Mouse (Mus musculus): ENCODE measurements around the gene Cdh24. TPM values are rescaled to one million over a fixed set of nuclear protein-coding genes. Genes with fewer than 3 reads are reported as not detected.

Gene Cdh24
- polyA plus RNA-seq, 1 experiment from 2014 or later = 5.1 TPM

DNA sequence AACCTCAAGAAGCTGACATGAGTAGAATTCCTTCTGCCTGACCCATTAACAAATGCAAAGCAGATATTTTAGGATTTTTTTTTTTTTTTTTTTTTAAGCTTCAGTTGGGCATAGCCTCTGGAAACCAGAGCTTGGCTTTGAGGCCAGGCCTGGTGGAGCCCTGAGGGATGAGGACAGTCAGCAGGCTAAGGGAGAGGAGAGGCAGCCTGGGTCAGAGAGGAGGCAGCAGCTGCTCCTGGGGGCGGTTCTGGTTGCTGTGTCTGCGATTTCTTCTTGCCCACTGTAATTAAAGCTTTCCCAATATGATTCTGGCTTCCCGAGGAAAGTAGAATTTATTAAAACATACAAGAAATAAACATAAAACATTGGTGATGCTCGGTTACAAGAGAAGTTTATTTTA lies 31.9 kb downstream of the Cdh24 start:
- H3K27me3 ChIP-seq (ENCODE audit: control insufficient read depth, insufficient read depth, low read length) = no peaks in the 10 kb centered on the region
- H3K4me2 ChIP-seq (replicated peaks; ENCODE audit: low read depth, low read length) = no peak overlapping the region
- 52% methylated on average over 4 of the region's 4 CpGs for WGBS
- no peak for ATAC-seq (ENCODE audit: insufficient number of reproducible peaks, insufficient read depth, low FRiP score, low read depth)
- peaks cover 6% of the 10 kb centered on the region for H3K36me3 ChIP-seq (ENCODE audit: control insufficient read depth, insufficient read depth, low read length)
- H3K4me3 ChIP-seq (ENCODE audit: low read depth, low read length) = no peak overlapping the region
- peaks cover 11% of the 10 kb centered on the region; the same call in 1 of the 2 replicates for H3K4me1 ChIP-seq (ENCODE audit: control insufficient read depth, insufficient read depth, low read length)
- H3K27ac ChIP-seq (ENCODE audit: low read length) = no peak overlapping the region
- H3K9me3 ChIP-seq (ENCODE audit: control insufficient read depth, low read depth, low read length) = no peaks in the 10 kb centered on the region
- H3K9ac ChIP-seq (replicated peaks; ENCODE audit: low read depth, low read length) = no peak overlapping the region

DNA sequence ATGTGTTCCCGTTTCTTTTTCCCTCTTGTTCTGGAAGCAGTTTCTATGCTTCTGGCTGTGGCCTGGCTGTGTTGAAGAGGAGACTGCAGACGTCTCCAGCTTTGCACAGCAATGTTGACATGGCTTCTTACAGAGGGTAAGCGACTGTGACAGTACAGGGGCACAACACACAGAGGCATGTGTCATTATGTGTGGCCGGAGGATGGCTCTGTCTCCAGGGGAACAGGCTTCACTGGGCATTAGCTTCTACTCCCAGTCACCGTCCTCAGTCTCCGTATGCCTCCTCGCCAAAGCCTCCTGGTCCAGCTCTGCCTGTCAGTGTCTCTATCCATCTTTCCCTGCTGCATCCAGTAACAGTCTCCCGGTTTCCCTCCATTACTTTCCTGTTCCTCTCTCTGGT lies 33.9 kb downstream of the Cdh24 start:
- Histone ChIP-seq H3K4me1 (ENCODE audit: control insufficient read depth, insufficient read depth, low read length) (peaks cover 18% of the 10 kb centered on the region; the same call in 1 of the 2 replicates), H3K4me3 (ENCODE audit: low read depth, low read length) (no peak overlapping the region), H3K27ac (ENCODE audit: low read length) (0 out of 2 replicates have a peak overlapping the region, but pooled peaks have one; percentile 48), H3K27me3 (ENCODE audit: control insufficient read depth, insufficient read depth, low read length) (no peaks in the 10 kb centered on the region), H3K36me3 (ENCODE audit: control insufficient read depth, insufficient read depth, low read length) (no peaks in the 10 kb centered on the region; the same call in 1 of the 2 replicates), H3K9me3 (ENCODE audit: control insufficient read depth, low read depth, low read length) (no peaks in the 10 kb centered on the region), H3K9ac (replicated peaks; ENCODE audit: low read depth, low read length) (no peak overlapping the region), H3K4me2 (replicated peaks; ENCODE audit: low read depth, low read length) (no peak overlapping the region)
- no peak for ATAC-seq (ENCODE audit: insufficient number of reproducible peaks, insufficient read depth, low FRiP score, low read depth)
- WGBS = 42% methylated on average over 8 of the region's 8 CpGs

DNA sequence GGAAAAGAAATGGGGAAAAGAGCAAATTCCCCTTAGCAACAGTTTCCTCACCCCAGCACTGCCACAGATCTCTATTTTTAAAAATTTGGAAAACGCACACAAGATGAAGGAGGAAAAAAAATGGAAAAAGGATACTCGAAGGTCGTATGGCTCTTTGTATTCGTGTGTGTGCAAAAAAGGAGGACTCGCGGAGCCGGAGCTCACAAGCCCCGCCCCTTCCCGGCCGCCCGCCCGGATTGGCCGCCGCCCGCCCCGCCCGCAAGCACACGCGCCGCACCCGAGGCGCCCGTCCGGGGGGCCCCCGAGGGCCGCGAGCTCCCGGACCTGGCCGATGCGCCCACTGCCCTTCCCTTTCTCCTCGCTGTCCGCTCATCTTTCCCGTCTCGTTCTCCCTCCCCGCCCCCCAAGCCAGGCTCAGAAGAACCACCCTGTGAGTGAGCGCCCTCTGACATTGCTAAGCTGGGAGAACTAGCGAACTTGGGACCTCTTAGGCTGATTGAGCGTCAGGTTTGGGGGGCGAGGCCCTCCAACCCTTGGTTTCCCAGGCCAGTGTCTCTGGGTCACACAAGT lies 35.3 kb downstream of the Cdh24 start, which contains the start of gene 4931414P19Rik:
TSS of gene 4931414P19Rik (minus strand) at position 242 of the 570 bp plus-strand sequence.
- H3K27me3 ChIP-seq (ENCODE audit: control insufficient read depth, insufficient read depth, low read length) = no peaks in the 10 kb centered on the region
- ATAC-seq (ENCODE audit: insufficient number of reproducible peaks, insufficient read depth, low FRiP score, low read depth) = peak; percentile 63
- H3K4me3 ChIP-seq (ENCODE audit: low read depth, low read length) = peak within 1 kb of the TSS; percentile 50
- peaks cover 18% of the 10 kb centered on the region; the same call in 1 of the 2 replicates for H3K4me1 ChIP-seq (ENCODE audit: control insufficient read depth, insufficient read depth, low read length)
- H3K9ac ChIP-seq (replicated peaks; ENCODE audit: low read depth, low read length) = peak within 1 kb of the TSS; percentile 36; the same call in 1 of the 2 replicates
- peak within 1 kb of the TSS; percentile 67 for H3K4me2 ChIP-seq (replicated peaks; ENCODE audit: low read depth, low read length)
- no peaks in the 10 kb centered on the region for H3K9me3 ChIP-seq (ENCODE audit: control insufficient read depth, low read depth, low read length)
- WGBS = under 1% methylated on average over 38 of the region's 39 CpGs
- peak within 1 kb of the TSS; percentile 76; the same call in 1 of the 2 replicates for H3K27ac ChIP-seq (ENCODE audit: low read length)
- no peaks in the 10 kb centered on the region for H3K36me3 ChIP-seq (ENCODE audit: control insufficient read depth, insufficient read depth, low read length)

DNA sequence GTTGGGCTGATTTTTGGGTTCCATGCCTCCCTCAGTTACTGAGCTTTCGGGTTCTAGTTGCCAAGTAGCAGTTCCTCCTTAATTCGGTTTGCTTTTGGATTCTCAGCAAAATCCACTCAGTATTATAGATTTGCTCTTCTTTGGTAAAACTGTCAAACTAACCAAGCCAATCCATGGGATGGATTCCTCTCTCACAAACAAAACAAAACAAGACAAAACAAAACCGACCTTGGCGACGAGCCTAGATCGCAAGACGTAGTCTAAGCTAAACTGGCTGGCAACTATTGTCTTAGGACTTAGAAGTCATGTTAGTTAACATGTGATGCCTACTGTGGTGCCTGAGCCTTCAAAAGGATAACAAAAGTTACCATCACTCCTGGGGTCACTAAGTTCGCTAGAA lies 37.5 kb downstream of the Cdh24 start:
- Histone ChIP-seq H3K36me3 (ENCODE audit: control insufficient read depth, insufficient read depth, low read length) (no peaks in the 10 kb centered on the region; the same call in 1 of the 2 replicates), H3K4me1 (ENCODE audit: control insufficient read depth, insufficient read depth, low read length) (peaks cover 18% of the 10 kb centered on the region; the same call in 1 of the 2 replicates), H3K9ac (replicated peaks; ENCODE audit: low read depth, low read length) (no peak overlapping the region), H3K27me3 (ENCODE audit: control insufficient read depth, insufficient read depth, low read length) (no peaks in the 10 kb centered on the region), H3K9me3 (ENCODE audit: control insufficient read depth, low read depth, low read length) (no peaks in the 10 kb centered on the region), H3K4me3 (ENCODE audit: low read depth, low read length) (peak overlapping the region; percentile 52), H3K4me2 (replicated peaks; ENCODE audit: low read depth, low read length) (peak overlapping the region; percentile 45), H3K27ac (ENCODE audit: low read length) (peak overlapping the region; percentile 76)
- 84% methylated on average over 8 of the region's 8 CpGs for WGBS
- ATAC-seq (ENCODE audit: insufficient number of reproducible peaks, insufficient read depth, low FRiP score, low read depth) = no peak

DNA sequence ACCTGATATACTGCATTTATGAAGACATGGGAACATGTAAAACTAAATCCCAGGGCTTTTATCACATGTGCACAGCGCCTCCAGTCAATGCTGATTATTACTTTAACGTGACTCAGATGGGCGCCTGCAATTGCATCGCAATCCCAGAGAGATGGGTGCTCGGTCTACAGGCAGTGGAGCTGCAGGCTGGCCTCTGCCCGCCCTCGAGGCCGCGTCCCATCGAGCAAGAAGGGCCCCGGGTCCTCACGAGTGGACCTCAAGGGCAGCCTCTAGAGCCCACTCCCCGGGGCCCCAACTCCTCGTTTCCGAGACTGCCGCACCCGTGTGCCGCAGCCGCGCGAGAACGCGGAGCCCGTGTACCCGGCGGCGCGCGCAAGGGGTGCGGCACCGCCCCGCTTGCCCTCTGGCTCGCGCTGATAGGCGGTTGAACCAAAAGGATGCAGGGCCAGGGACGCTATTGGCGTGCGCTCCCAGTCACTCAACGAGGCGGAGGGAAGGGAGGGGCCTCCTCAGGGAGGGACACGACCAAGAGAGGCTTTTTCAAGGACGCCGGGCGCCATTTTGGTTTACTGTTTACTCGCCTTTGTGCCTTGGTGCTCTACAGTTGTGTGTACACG lies 38.0 kb downstream of the Cdh24 start:
- Histone ChIP-seq H3K36me3 (ENCODE audit: control insufficient read depth, insufficient read depth, low read length) (no peaks in the 10 kb centered on the region; the same call in 1 of the 2 replicates), H3K4me3 (ENCODE audit: low read depth, low read length) (peak overlapping the region; percentile 52), H3K4me2 (replicated peaks; ENCODE audit: low read depth, low read length) (peak overlapping the region; percentile 45), H3K9me3 (ENCODE audit: control insufficient read depth, low read depth, low read length) (no peaks in the 10 kb centered on the region), H3K27ac (ENCODE audit: low read length) (peak overlapping the region; percentile 89), H3K4me1 (ENCODE audit: control insufficient read depth, insufficient read depth, low read length) (peaks cover 18% of the 10 kb centered on the region; the same call in 1 of the 2 replicates), H3K27me3 (ENCODE audit: control insufficient read depth, insufficient read depth, low read length) (no peaks in the 10 kb centered on the region), H3K9ac (replicated peaks; ENCODE audit: low read depth, low read length) (peak overlapping the region; percentile 47; the same call in 1 of the 2 replicates)
- peak; percentile 99 for ATAC-seq (ENCODE audit: insufficient number of reproducible peaks, insufficient read depth, low FRiP score, low read depth)
- under 1% methylated on average over 46 of the region's 46 CpGs for WGBS

DNA sequence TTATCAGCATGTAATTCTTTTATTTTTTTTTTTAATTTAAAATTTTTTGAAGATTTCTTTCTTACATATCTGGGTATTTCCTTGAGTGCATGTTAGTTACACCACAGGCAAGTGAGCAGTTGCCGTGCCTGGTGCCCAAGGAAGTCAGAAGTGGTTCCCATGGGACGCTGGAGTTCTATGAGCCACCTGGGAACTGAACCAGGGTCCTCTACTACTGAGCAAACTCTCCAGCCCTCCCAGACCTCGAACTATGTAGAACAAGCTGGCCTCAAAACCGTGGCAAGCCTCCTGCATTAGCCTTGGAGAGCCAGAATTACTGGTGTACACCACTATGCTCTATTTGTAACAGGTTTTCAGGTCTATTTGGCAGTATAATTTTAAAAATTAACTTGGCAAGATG lies 38.6 kb downstream of the Cdh24 start:
- WGBS = 36% methylated on average over 4 of the region's 4 CpGs
- Histone ChIP-seq H3K9me3 (ENCODE audit: control insufficient read depth, low read depth, low read length) (no peaks in the 10 kb centered on the region), H3K9ac (replicated peaks; ENCODE audit: low read depth, low read length) (no peak overlapping the region), H3K4me1 (ENCODE audit: control insufficient read depth, insufficient read depth, low read length) (peaks cover 18% of the 10 kb centered on the region; the same call in 1 of the 2 replicates), H3K4me3 (ENCODE audit: low read depth, low read length) (peak overlapping the region; percentile 52), H3K4me2 (replicated peaks; ENCODE audit: low read depth, low read length) (peak overlapping the region; percentile 45), H3K27ac (ENCODE audit: low read length) (peak overlapping the region; percentile 89), H3K27me3 (ENCODE audit: control insufficient read depth, insufficient read depth, low read length) (no peaks in the 10 kb centered on the region), H3K36me3 (ENCODE audit: control insufficient read depth, insufficient read depth, low read length) (no peaks in the 10 kb centered on the region; the same call in 1 of the 2 replicates)
- no peak for ATAC-seq (ENCODE audit: insufficient number of reproducible peaks, insufficient read depth, low FRiP score, low read depth)

DNA sequence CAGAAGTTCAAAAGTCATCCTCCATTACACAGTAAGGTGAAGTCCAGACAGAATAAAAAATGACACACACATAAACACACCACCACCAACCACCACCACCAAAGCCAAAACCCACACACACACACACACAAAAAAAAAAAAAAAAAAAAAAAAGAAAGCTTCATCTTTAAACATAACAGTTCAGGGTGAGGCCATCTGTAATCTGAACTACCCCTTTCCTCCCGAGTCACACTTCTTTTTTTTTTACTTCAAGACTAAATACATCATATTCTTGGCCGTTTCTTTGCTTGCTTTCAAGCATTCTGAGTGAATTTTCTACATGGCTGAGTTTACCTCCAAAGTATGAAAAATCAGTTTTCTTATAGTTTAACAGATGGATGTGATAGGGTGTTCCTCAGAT lies 39.6 kb downstream of the Cdh24 start:
- ATAC-seq (ENCODE audit: insufficient number of reproducible peaks, insufficient read depth, low FRiP score, low read depth) = no peak
- Histone ChIP-seq H3K4me3 (ENCODE audit: low read depth, low read length) (no peak overlapping the region), H3K27me3 (ENCODE audit: control insufficient read depth, insufficient read depth, low read length) (no peaks in the 10 kb centered on the region), H3K36me3 (ENCODE audit: control insufficient read depth, insufficient read depth, low read length) (no peaks in the 10 kb centered on the region; the same call in 1 of the 2 replicates), H3K9me3 (ENCODE audit: control insufficient read depth, low read depth, low read length) (no peaks in the 10 kb centered on the region), H3K27ac (ENCODE audit: low read length) (no peak overlapping the region), H3K4me1 (ENCODE audit: control insufficient read depth, insufficient read depth, low read length) (peaks cover 15% of the 10 kb centered on the region; the same call in 1 of the 2 replicates), H3K4me2 (replicated peaks; ENCODE audit: low read depth, low read length) (no peak overlapping the region), H3K9ac (replicated peaks; ENCODE audit: low read depth, low read length) (no peak overlapping the region)
- WGBS = 43% methylated on average over 2 of the region's 2 CpGs

DNA sequence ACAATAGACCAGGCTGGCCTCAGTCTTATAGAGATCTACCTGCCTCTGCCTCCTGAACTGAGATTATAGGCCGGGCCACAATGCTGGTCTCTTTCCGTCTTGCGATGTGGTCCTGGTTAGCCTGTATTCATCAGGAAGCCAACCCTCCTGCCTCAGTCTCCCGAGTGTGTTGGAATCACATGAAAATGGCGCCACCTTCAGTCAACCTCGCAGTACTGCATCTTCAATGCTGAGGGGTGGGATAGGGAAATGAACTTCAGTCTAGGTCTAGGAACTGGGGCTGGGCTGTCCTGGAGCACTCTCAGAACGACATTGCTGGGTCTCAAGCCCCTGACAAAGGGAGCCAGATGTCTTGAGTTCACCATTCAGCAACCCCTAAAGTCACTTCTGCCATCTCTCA lies 44.1 kb downstream of the Cdh24 start:
- no peak overlapping the region for H3K4me3 ChIP-seq (ENCODE audit: low read depth, low read length)
- 75% methylated on average over 7 of the region's 7 CpGs for WGBS
- ATAC-seq (ENCODE audit: insufficient number of reproducible peaks, insufficient read depth, low FRiP score, low read depth) = no peak
- H3K36me3 ChIP-seq (ENCODE audit: control insufficient read depth, insufficient read depth, low read length) = peaks cover 5% of the 10 kb centered on the region; the same call in 1 of the 2 replicates
- H3K9me3 ChIP-seq (ENCODE audit: control insufficient read depth, low read depth, low read length) = no peaks in the 10 kb centered on the region
- H3K27me3 ChIP-seq (ENCODE audit: control insufficient read depth, insufficient read depth, low read length) = no peaks in the 10 kb centered on the region
- no peak overlapping the region for H3K4me2 ChIP-seq (replicated peaks; ENCODE audit: low read depth, low read length)
- no peak overlapping the region for H3K27ac ChIP-seq (ENCODE audit: low read length)
- no peaks in the 10 kb centered on the region for H3K4me1 ChIP-seq (ENCODE audit: control insufficient read depth, insufficient read depth, low read length)
- H3K9ac ChIP-seq (replicated peaks; ENCODE audit: low read depth, low read length) = no peak overlapping the region
